Mouse (Mus musculus): Measurements from ENCODE around the gene Zfp941.
A peak's percentile ranks its signal among the peaks of the same experiment; 100 is the strongest.

Gene Zfp941

GRCm38 (mm10) chr7:140821653-140822329, at the start of gene Zfp941:
Zfp941 (minus strand) TSS chr7:140822178.
- DNase-seq (ENCODE audit: low read depth, low spot score) = peak; percentile 34

GRCm38 (mm10) chr7:140864761-140865160, 42.8 kb upstream of the Zfp941 start:
- DNase-seq (ENCODE audit: low read depth, low spot score) = no peak

GRCm38 (mm10) chr7:140860728-140861127, 38.8 kb upstream of the Zfp941 start:
- DNase-seq (ENCODE audit: low read depth, low spot score) = no peak

DNA sequence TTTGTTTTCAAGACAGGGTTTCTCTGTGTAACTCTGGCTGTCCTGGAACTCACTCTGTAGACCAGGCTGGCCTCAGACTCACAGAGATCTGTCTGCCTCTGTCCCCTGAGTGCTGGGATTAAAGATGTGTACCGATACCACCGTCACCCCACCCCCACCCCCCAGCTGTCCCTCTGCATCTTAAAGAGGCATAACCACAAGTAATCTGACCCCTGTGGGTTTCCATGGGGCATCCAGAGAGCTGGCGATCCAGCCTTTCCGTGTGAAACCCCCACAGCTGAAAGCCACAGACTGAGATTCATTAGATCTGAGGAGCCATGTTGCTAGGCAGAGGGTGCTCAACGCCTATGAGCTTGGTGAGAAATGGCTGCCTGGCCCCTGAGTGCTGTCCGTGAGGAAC, 38.0 kb upstream of the Zfp941 start:
- no peak for DNase-seq (ENCODE audit: low read depth, low spot score)

- no peak for DNase-seq (ENCODE audit: low read depth, low spot score)
Measured at GRCm38 (mm10) chr7:140858746-140859145, 36.8 kb upstream of the Zfp941 start.

GRCm38 (mm10) chr7:140857550-140858505, 35.9 kb upstream of the Zfp941 start, which contains the start of gene Bet1l:
Bet1l (minus strand) TSS chr7:140857577.
- no peak for DNase-seq (ENCODE audit: low read depth, low spot score)

- DNase-seq (ENCODE audit: low read depth, low spot score) = peak; percentile 56
Measured at GRCm38 (mm10) chr7:140856785-140857549, 35.0 kb upstream of the Zfp941 start, which contains the start of gene Ric8a. Ric8a (plus strand) TSS chr7:140856957.

GRCm38 (mm10) chr7:140855860-140856784, 34.1 kb upstream of the Zfp941 start, which contains the start of gene Gm45785:
Gm45785 (minus strand) TSS chr7:140856331.
- peak; percentile 76 for DNase-seq (ENCODE audit: low read depth, low spot score)

GRCm38 (mm10) chr7:140855181-140855580, 33.2 kb upstream of the Zfp941 start:
- no peak for DNase-seq (ENCODE audit: low read depth, low spot score)

DNA sequence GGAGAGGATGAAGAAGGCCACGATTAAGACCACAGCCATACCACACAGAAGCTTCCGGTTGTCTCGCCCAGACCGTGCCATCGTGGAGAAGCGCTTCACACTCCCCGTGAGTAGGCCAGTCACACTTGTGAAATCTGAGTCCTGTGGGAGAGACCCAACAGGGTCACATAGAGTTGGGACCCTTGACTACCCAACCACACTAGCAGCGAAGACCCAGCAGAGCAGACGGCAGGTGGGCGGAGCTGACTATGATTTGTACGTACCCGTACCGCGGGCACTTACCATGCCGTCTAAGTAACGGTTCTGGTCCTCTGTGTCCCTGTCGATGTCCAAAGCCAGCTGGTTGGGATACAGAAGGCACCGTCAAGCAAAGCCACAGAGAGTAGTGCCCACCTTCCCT, 32.5 kb upstream of the Zfp941 start:
- DNase-seq (ENCODE audit: low read depth, low spot score) = no peak

GRCm38 (mm10) chr7:140853386-140853785, 31.4 kb upstream of the Zfp941 start:
- DNase-seq (ENCODE audit: low read depth, low spot score) = no peak

DNA sequence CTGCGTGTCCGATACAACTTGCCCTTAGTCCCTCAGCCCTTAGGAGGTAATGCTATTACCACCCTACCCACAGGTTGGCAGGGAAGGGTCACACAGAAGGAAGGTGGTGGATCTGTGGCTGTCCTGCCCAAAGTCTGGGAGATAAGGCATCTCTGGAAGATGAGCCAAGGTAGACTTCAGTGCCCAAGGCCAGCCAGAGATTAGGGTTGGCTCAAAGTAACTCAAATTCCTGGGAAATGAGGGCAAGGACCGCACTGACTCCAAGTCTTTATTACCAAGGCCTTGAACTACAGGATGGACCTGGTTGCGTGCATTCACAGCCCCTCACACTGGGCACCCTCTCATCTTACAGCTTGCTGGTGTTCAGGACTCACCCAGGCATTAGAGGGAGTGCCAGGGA, 29.9 kb upstream of the Zfp941 start:
- no peak for DNase-seq (ENCODE audit: low read depth, low spot score)

- no peak for DNase-seq (ENCODE audit: low read depth, low spot score)
Measured at GRCm38 (mm10) chr7:140848591-140848990, 26.6 kb upstream of the Zfp941 start.

GRCm38 (mm10) chr7:140847755-140848580, 26.0 kb upstream of the Zfp941 start, which contains the start of gene Odf3:
Odf3 (plus strand) TSS chr7:140847805.
- no peak for DNase-seq (ENCODE audit: low read depth, low spot score)

- DNase-seq (ENCODE audit: low read depth, low spot score) = no peak
Measured at GRCm38 (mm10) chr7:140846676-140847075, 24.7 kb upstream of the Zfp941 start.

DNA sequence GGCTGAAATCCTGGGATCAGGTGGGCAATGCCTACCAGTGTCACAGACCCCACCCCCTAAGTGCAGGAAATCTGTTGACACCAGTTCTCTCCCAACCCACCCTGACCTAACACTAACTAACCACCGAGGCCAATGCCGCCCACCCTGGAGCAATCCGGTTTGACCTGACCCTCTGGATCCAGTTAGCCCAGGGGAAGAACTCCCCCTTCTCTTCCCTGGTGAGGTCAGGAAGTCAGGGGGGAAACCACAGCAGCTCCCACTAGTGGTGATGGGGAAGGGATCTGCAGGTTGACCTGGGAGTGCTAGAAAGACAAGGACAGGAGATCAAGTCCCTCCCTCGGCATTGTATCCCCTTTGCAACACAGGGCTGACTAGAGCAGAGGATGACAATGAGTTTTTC, 23.7 kb upstream of the Zfp941 start:
- DNase-seq (ENCODE audit: low read depth, low spot score) = no peak

DNA sequence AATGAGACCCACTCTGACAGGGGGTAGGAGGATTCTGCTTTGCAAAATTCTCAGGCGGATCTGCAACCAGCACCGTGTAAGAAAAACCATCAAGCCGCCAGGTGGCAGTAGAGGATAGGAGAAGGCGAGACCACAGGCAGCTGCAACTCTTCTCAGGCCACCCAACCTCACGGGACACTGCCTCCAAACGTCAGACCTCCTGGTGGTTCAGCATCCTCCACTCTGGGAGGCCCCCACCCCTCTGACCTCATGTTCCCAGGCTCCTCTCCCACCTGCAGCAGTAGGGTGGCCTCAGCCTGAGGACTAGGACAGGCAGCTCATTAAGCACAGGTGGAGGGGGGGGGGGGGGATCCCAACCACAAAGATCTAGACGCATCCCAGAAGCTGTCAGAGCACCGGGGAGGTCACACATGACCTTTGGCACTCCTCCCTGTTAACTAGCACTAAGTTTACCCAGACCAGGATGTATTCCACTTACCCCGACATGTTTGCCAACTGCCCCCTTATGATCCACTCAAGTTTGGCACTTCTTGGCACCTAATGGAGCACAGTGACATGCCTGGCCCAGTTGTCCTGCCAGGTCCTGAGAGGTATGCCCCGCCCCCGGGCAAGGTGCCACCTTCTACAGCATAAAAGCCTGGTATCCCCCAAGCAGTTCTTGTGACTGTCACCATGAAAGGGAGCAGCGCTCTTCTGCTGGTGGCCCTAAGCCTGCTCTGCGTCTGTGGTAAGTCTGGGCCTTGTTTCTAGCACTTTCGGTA, 23.1 kb upstream of the Zfp941 start, which contains the start of gene Scgb1c1:
TSS of gene Scgb1c1 (plus strand) at position 643 of the 761 bp plus-strand sequence.
- DNase-seq (ENCODE audit: low read depth, low spot score) = peak; percentile 82

GRCm38 (mm10) chr7:140843806-140844205, 21.8 kb upstream of the Zfp941 start:
- DNase-seq (ENCODE audit: low read depth, low spot score) = no peak

All from retina, postnatal 7 days (tissue).